ENCODE assay signal across 29 mouse cellular contexts in the genomic region with DNA sequence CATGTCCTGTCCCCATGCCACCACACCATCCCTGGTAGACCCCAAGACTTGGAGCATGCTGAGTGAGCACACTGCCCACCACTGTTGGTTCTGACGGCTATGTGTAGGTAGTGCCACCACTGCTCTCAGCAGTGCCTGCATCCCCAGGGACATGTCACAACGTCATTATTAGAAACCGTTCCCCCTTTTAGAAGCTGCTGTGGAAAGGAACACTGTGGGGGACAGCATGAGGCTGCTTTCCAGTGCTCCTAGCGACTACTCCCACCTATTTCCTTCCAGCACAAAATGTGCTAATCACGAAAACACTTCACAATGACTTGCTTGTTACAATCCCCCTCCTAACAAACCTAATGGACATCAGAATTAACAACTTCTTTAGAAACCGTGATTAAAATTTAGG. TPM values are rescaled to one million over a fixed set of nuclear protein-coding genes. Genes with fewer than 3 reads are reported as not detected.
DNase-seq lines count a peak whose midpoint lies in the region; ATAC-seq and TF ChIP-seq lines count a peak whose summit lies in the region.
"Had no signal": no experiment of that assay in that cellular context is flagged by ENCODE, and none has a peak within 500 bp of the region (broad histone marks: within the 10 kb centered on the region; RNA-seq: fewer than 3 reads in every experiment).

No protein-coding gene starts in this region.

- no peak for DNase-seq in gastrocnemius, adult 2 months
- no peak for DNase-seq in gastrocnemius, adult 18-20 months (ENCODE audit: low spot score)
- no peak for DNase-seq in kidney, postnatal 14 days
- no peak for DNase-seq in forebrain, postnatal 0 days
- DNase-seq: adrenal gland, postnatal 36 days; cerebellum, adult 18-20 months; cerebellum, postnatal 36 days; heart, adult 11 months; left cerebral cortex, postnatal 4 days; liver; spleen, adult 18-20 months; thymus, postnatal 36 days had no signal

- H3K4me3 ChIP-seq in gastrocnemius, adult 2 months: no peak overlapping the region
- no peak overlapping the region for H3K4me3 ChIP-seq in kidney, embryonic 16.5 days (ENCODE audit: low read length)
- peak overlapping the region; percentile 89 for H3K4me3 ChIP-seq in megakaryocyte, embryonic 14.5 days (replicated peaks)
- no peak overlapping the region for H3K4me3 ChIP-seq in forebrain, postnatal 0 days (ENCODE audit: low read depth, low read length)
- H3K4me3 ChIP-seq: forebrain, embryonic 10.5 days; hindbrain, embryonic 15.5 days; kidney, embryonic 15.5 days had no signal

- no peaks in the 10 kb centered on the region for H3K27me3 ChIP-seq in kidney, embryonic 16.5 days (ENCODE audit: insufficient read depth, low read length)
- no peaks in the 10 kb centered on the region for H3K27me3 ChIP-seq in megakaryocyte, embryonic 14.5 days (replicated peaks)
- no peaks in the 10 kb centered on the region for H3K27me3 ChIP-seq in forebrain, postnatal 0 days (ENCODE audit: insufficient read depth, low read length)
- H3K27me3 ChIP-seq: hindbrain, embryonic 15.5 days; kidney, embryonic 15.5 days had no signal

- H3K36me3 ChIP-seq in kidney, embryonic 16.5 days (ENCODE audit: insufficient read depth, low read length): no peaks in the 10 kb centered on the region
- H3K36me3 ChIP-seq in megakaryocyte, embryonic 14.5 days (replicated peaks; ENCODE audit: low read length): peaks cover 46% of the 10 kb centered on the region
- H3K36me3 ChIP-seq in forebrain, postnatal 0 days (ENCODE audit: insufficient read depth): no peaks in the 10 kb centered on the region
- H3K36me3 ChIP-seq: hindbrain, embryonic 15.5 days had no signal

- no peak overlapping the region for H3K4me2 ChIP-seq in kidney, embryonic 16.5 days (replicated peaks; ENCODE audit: low read depth, low read length)
- no peak overlapping the region for H3K4me2 ChIP-seq in forebrain, postnatal 0 days (ENCODE audit: low read depth)
- H3K4me2 ChIP-seq: hindbrain, embryonic 15.5 days; kidney, embryonic 15.5 days had no signal

- H3K27ac ChIP-seq in gastrocnemius, adult 2 months: peak overlapping the region; percentile 38
- 0 out of 2 replicates have a peak overlapping the region, but pooled peaks have one; percentile 25 for H3K27ac ChIP-seq in kidney, embryonic 16.5 days (ENCODE audit: low read length)
- no peak overlapping the region for H3K27ac ChIP-seq in forebrain, postnatal 0 days (ENCODE audit: low read depth, low read length)
- H3K27ac ChIP-seq: forebrain, embryonic 10.5 days; hindbrain, embryonic 15.5 days; kidney, embryonic 15.5 days had no signal

- H3K4me1 ChIP-seq in kidney, embryonic 16.5 days (ENCODE audit: insufficient read depth, low read length): peaks cover 4% of the 10 kb centered on the region
- peaks cover 88% of the 10 kb centered on the region for H3K4me1 ChIP-seq in megakaryocyte, embryonic 14.5 days
- H3K4me1 ChIP-seq in forebrain, postnatal 0 days (ENCODE audit: insufficient read depth): no peaks in the 10 kb centered on the region

- WGBS in kidney, embryonic 16.5 days: 52% methylated on average over 6 of the region's 6 CpGs
- 42% methylated on average over 6 of the region's 6 CpGs for WGBS in forebrain, postnatal 0 days

- no peak for TF ChIP-seq CTCF in gastrocnemius, adult 2 months (IDR thresholded peaks at IDR 0.05)
- TF ChIP-seq CTCF in forebrain, postnatal 0 days (IDR thresholded peaks at IDR 0.05; ENCODE audit: low read depth): no peak

- no peaks in the 10 kb centered on the region for H3K9me3 ChIP-seq in kidney, embryonic 16.5 days (ENCODE audit: low read length)
- H3K9me3 ChIP-seq in megakaryocyte, embryonic 14.5 days: no peaks in the 10 kb centered on the region
- no peaks in the 10 kb centered on the region for H3K9me3 ChIP-seq in forebrain, postnatal 0 days (ENCODE audit: low read length)
- H3K9me3 ChIP-seq: hindbrain, embryonic 15.5 days; kidney, embryonic 15.5 days had no signal

- intact Hi-C loops in gastrocnemius, adult 2 months (cut with DNase I): no loop called here

- H3K9ac ChIP-seq in kidney, embryonic 16.5 days (replicated peaks; ENCODE audit: low read length): no peak overlapping the region
- no peak overlapping the region for H3K9ac ChIP-seq in forebrain, postnatal 0 days
- H3K9ac ChIP-seq: hindbrain, embryonic 15.5 days; kidney, embryonic 15.5 days had no signal

- ATAC-seq in kidney, embryonic 16.5 days (ENCODE audit: low FRiP score, low TSS enrichment): no peak
- ATAC-seq in megakaryocyte, adult 5-6 weeks (ENCODE audit: poor library complexity, severe bottlenecking): no peak
- peak; percentile 52 for ATAC-seq in granulocyte monocyte progenitor cell, adult 5-6 weeks (replicated peaks; ENCODE audit: poor library complexity, severe bottlenecking)
- no peak for ATAC-seq in forebrain, postnatal 0 days
- ATAC-seq: intestine, postnatal 0 days; lung, postnatal 0 days had no signal

RNA-seq across cellular contexts. Expression of a gene that starts 7.9 kb away (rescaled TPM):
- total RNA-seq in gastrocnemius, adult 2 months (2021): 10 to 100 TPM in 1 of 2 experiments, 1 to 10 TPM in 1; 7.5 to 13.4 TPM
- total RNA-seq in gastrocnemius, adult 18-20 months (2021): 1 to 10 TPM; 7.1 to 7.5 TPM
- 17.6 and 24.0 TPM in 2 replicates for polyA plus RNA-seq in kidney, embryonic 16.5 days (2015; fragmentation: Nextera tagmentation; extraction: Ambion mirVana)
- polyA plus RNA-seq in megakaryocyte, embryonic 14.5 days (2012; ENCODE audit: insufficient read depth, low replicate concordance): 2.4 and 3.9 TPM in 2 replicates
- 179 and 180 TPM in 2 replicates for total RNA-seq in megakaryocyte, adult 5-6 weeks (2015)
- total RNA-seq in megakaryocyte, adult 5-6 weeks (2017): 45.3 and 70.2 TPM in 2 replicates
- total RNA-seq in granulocyte monocyte progenitor cell, adult 5-6 weeks (2014; fragmentation: Nextera tagmentation): 89.7 and 108 TPM in 2 replicates
- total RNA-seq in granulocyte monocyte progenitor cell, adult 5-6 weeks (2017): 40.3 and 42.9 TPM in 2 replicates
- 16.0 and 24.4 TPM in 2 replicates for total RNA-seq in forebrain, postnatal 0 days (2014; rRNA removed)
- 6.8 and 14.4 TPM in 2 replicates for polyA plus RNA-seq in forebrain, postnatal 0 days (2015; fragmentation: Nextera tagmentation; extraction: Ambion mirVana)

RNA-seq across cellular contexts. Expression of a gene that starts 14.5 kb away (rescaled TPM):
- total RNA-seq in gastrocnemius, adult 2 months (2021): not detected
- total RNA-seq in gastrocnemius, adult 18-20 months (2021): not detected
- not detected in 2 replicates for polyA plus RNA-seq in kidney, embryonic 16.5 days (2015; fragmentation: Nextera tagmentation; extraction: Ambion mirVana)
- polyA plus RNA-seq in megakaryocyte, embryonic 14.5 days (2012; ENCODE audit: insufficient read depth, low replicate concordance): not detected in 2 replicates
- total RNA-seq in megakaryocyte, adult 5-6 weeks (2015): not detected in 2 replicates
- total RNA-seq in megakaryocyte, adult 5-6 weeks (2017): not detected in 2 replicates
- not detected in 2 replicates for total RNA-seq in granulocyte monocyte progenitor cell, adult 5-6 weeks (2014; fragmentation: Nextera tagmentation)
- total RNA-seq in granulocyte monocyte progenitor cell, adult 5-6 weeks (2017): not detected in 2 replicates
- 3.5 and 7.8 TPM in 2 replicates for total RNA-seq in forebrain, postnatal 0 days (2014; rRNA removed)
- 5.0 and 7.0 TPM in 2 replicates for polyA plus RNA-seq in forebrain, postnatal 0 days (2015; fragmentation: Nextera tagmentation; extraction: Ambion mirVana)
- total RNA-seq: gastrocnemius, adult 8-10 months; megakaryocyte-erythroid progenitor cell, adult 5-6 weeks; MEL; monocyte, adult 5-6 weeks had no signal
- polyA plus RNA-seq: forebrain, embryonic 10.5 days; heart, embryonic 14.5 days; hindbrain, embryonic 15.5 days; intestine, postnatal 0 days; kidney, embryonic 15.5 days; liver, embryonic 16.5 days; neural tube, embryonic 11.5 days; stomach, embryonic 14.5 days had no signal

RNA-seq across cellular contexts. Expression of a gene that starts 25.3 kb away (rescaled TPM):
- 1 to 10 TPM in 1 of 2 experiments, under 1 TPM in 1; 0.97 to 1.6 TPM for total RNA-seq in gastrocnemius, adult 2 months (2021)
- 1 to 10 TPM; 1.1 to 1.4 TPM for total RNA-seq in gastrocnemius, adult 18-20 months (2021)
- 13.3 and 14.1 TPM in 2 replicates for polyA plus RNA-seq in kidney, embryonic 16.5 days (2015; fragmentation: Nextera tagmentation; extraction: Ambion mirVana)
- polyA plus RNA-seq in megakaryocyte, embryonic 14.5 days (2012; ENCODE audit: insufficient read depth, low replicate concordance): 0.35 TPM in 1 of 2 replicates, not detected in the other
- total RNA-seq in megakaryocyte, adult 5-6 weeks (2015): 0.07 and 0.34 TPM in 2 replicates
- not detected in 2 replicates for total RNA-seq in megakaryocyte, adult 5-6 weeks (2017)
- total RNA-seq in granulocyte monocyte progenitor cell, adult 5-6 weeks (2014; fragmentation: Nextera tagmentation): not detected in 2 replicates
- total RNA-seq in granulocyte monocyte progenitor cell, adult 5-6 weeks (2017): 0.22 TPM in 1 of 2 replicates, not detected in the other
- total RNA-seq in forebrain, postnatal 0 days (2014; rRNA removed): 0.33 and 1.0 TPM in 2 replicates
- 0.43 and 1.0 TPM in 2 replicates for polyA plus RNA-seq in forebrain, postnatal 0 days (2015; fragmentation: Nextera tagmentation; extraction: Ambion mirVana)
- total RNA-seq: adrenal gland, postnatal 36 days; megakaryocyte-erythroid progenitor cell, adult 5-6 weeks; MEL; monocyte, adult 5-6 weeks had no signal
- polyA plus RNA-seq: heart, embryonic 14.5 days; neural tube, embryonic 11.5 days had no signal

RNA-seq across cellular contexts. Expression of a gene that starts 42.4 kb away (rescaled TPM):
- total RNA-seq in gastrocnemius, adult 2 months (2021): 10 to 100 TPM; 19.2 to 20.8 TPM
- total RNA-seq in gastrocnemius, adult 18-20 months (2021): 10 to 100 TPM; 21.7 to 21.8 TPM
- 6.6 and 7.9 TPM in 2 replicates for polyA plus RNA-seq in kidney, embryonic 16.5 days (2015; fragmentation: Nextera tagmentation; extraction: Ambion mirVana)
- 5.5 and 12.5 TPM in 2 replicates for polyA plus RNA-seq in megakaryocyte, embryonic 14.5 days (2012; ENCODE audit: insufficient read depth, low replicate concordance)
- 9.5 and 13.1 TPM in 2 replicates for total RNA-seq in megakaryocyte, adult 5-6 weeks (2015)
- total RNA-seq in megakaryocyte, adult 5-6 weeks (2017): 12.1 and 12.4 TPM in 2 replicates
- total RNA-seq in granulocyte monocyte progenitor cell, adult 5-6 weeks (2014; fragmentation: Nextera tagmentation): 4.9 and 11.1 TPM in 2 replicates
- 7.3 and 8.4 TPM in 2 replicates for total RNA-seq in granulocyte monocyte progenitor cell, adult 5-6 weeks (2017)
- 5.8 and 5.9 TPM in 2 replicates for total RNA-seq in forebrain, postnatal 0 days (2014; rRNA removed)
- 5.7 and 7.1 TPM in 2 replicates for polyA plus RNA-seq in forebrain, postnatal 0 days (2015; fragmentation: Nextera tagmentation; extraction: Ambion mirVana)
